Mouse (Mus musculus) C2C12 (cell line): ENCODE results near the gene Mpzl3.

ENCODE experiments used
- CTCF ChIP-seq: IDR thresholded peaks from one replicate; pipeline ENCODE4 v1.5.1; 2011; ENCODE audit not compliant: control insufficient read depth, insufficient read depth, insufficient read length
- MYOG ChIP-seq: IDR thresholded peaks from one replicate; pipeline ENCODE4 v1.6.1; 2011; ENCODE audit not compliant: control insufficient read depth, insufficient read length; ENCODE audit errors: extremely low read depth

DNA sequence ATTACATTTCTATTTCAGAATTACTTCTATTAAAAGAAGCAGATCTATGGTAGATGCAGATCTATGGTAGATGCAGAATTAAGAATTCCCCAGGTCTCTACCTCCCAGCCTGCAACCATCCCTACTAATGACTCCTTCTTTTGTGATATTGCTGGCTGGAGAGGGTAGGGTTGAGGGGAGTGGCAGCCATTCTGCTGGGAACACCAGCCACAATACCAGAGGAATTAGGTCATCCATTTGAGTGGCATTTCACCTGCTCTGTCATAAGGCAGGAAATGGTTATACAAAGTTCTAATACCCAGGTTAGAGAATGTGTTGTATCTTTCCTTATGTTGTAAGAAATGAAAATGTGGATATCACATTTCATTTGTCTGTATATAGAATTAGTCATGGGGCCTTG is 33.1 kb downstream of the Mpzl3 start:
- TF ChIP-seq MYOG (no peak), CTCF (no peak)
